In the genomic region with DNA sequence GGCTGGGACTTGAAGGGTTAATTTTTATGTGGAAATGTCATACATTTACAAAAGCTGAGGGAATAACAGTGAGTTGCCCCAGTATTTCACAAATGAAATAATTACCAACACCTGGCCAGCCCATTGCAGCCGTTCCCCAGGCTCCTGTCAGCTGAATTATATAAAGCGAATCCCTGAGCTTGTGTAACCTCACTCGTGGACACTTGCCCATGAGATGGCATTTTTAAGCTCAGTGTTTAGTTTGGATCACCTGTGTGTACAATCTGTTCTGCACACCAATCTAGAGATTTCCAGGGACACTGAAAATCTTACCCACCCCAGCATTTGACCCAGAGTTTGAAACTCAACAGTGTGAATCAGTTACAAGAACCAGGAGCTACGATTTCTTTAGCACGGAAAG, we compare ENCODE assay signal across 20 mouse cellular contexts. TPM values are rescaled to one million over a fixed set of nuclear protein-coding genes. Genes with fewer than 3 reads are reported as not detected.
DNase-seq lines count a peak whose midpoint lies in the region; ATAC-seq and TF ChIP-seq lines count a peak whose summit lies in the region.
"Had no signal": no experiment of that assay in that cellular context is flagged by ENCODE, and none has a peak within 500 bp of the region (broad histone marks: within the 10 kb centered on the region; RNA-seq: fewer than 3 reads in every experiment).

No protein-coding gene starts in this region.

- no peaks in the 10 kb centered on the region for H3K36me3 ChIP-seq in embryonic facial prominence, embryonic 11.5 days (replicated peaks; ENCODE audit: control insufficient read depth, insufficient read depth, low read depth, low read length)
- H3K36me3 ChIP-seq in embryonic facial prominence, embryonic 10.5 days (replicated peaks) = peaks cover 14% of the 10 kb centered on the region
- H3K36me3 ChIP-seq in liver, adult 2 months (ENCODE audit: control insufficient read depth, insufficient read depth, low read length) = peaks cover 2% of the 10 kb centered on the region; the same call in 1 of the 2 replicates
- no peaks in the 10 kb centered on the region for H3K36me3 ChIP-seq in liver, embryonic 11.5 days (ENCODE audit: control insufficient read depth, insufficient read depth, low read length)
- peaks cover 5% of the 10 kb centered on the region; the same call in 1 of the 2 replicates for H3K36me3 ChIP-seq in embryonic facial prominence, embryonic 13.5 days
- H3K36me3 ChIP-seq: hindbrain, embryonic 15.5 days had no signal

- H3K4me3 ChIP-seq in embryonic facial prominence, embryonic 11.5 days (ENCODE audit: low read depth, low read length) = no peak overlapping the region
- no peak overlapping the region for H3K4me3 ChIP-seq in embryonic facial prominence, embryonic 10.5 days
- no peak overlapping the region for H3K4me3 ChIP-seq in liver, adult 2 months (ENCODE audit: insufficient read depth, low read depth, low read length)
- H3K4me3 ChIP-seq in liver, embryonic 11.5 days (ENCODE audit: low read depth, low read length) = no peak overlapping the region
- no peak overlapping the region for H3K4me3 ChIP-seq in embryonic facial prominence, embryonic 13.5 days
- H3K4me3 ChIP-seq in left cerebral cortex, adult 2 months = no peak overlapping the region
- H3K4me3 ChIP-seq: erythroblast, embryonic 14.5 days; forebrain, embryonic 15.5 days; hindbrain, embryonic 15.5 days; limb, embryonic 15.5 days; megakaryocyte, embryonic 14.5 days; stomach, embryonic 15.5 days had no signal

- whole genome bisulfite sequencing in embryonic facial prominence, embryonic 11.5 days = 45% methylated on average over 5 of the region's 5 CpGs
- 55% methylated on average over 5 of the region's 5 CpGs for WGBS in embryonic facial prominence, embryonic 10.5 days
- WGBS in liver, adult 2 months = 28% methylated on average over 5 of the region's 5 CpGs
- 79% methylated on average over 5 of the region's 5 CpGs for WGBS in liver, embryonic 11.5 days
- 25% methylated on average over 5 of the region's 5 CpGs for WGBS in embryonic facial prominence, embryonic 13.5 days

- no peak overlapping the region for H3K4me2 ChIP-seq in embryonic facial prominence, embryonic 11.5 days (ENCODE audit: low read depth, low read length)
- H3K4me2 ChIP-seq in liver, embryonic 11.5 days = no peak overlapping the region
- 0 out of 2 replicates have a peak overlapping the region, but pooled peaks have one; percentile 3 for H3K4me2 ChIP-seq in embryonic facial prominence, embryonic 13.5 days
- H3K4me2 ChIP-seq: forebrain, embryonic 15.5 days; heart, embryonic 11.5 days; hindbrain, embryonic 15.5 days; limb, embryonic 15.5 days; stomach, embryonic 15.5 days had no signal

- DNase-seq in embryonic facial prominence, embryonic 11.5 days (ENCODE audit: low spot score) = peak; percentile 52
- no peak for DNase-seq in embryonic facial prominence, embryonic 10.5 days (ENCODE audit: low spot score)
- DNase-seq in liver, adult 2 months (ENCODE audit: extremely low read depth, low read depth, low spot score) = peak; percentile 88
- no peak for DNase-seq in liver, embryonic 11.5 days (ENCODE audit: low spot score)
- peak; percentile 69 for DNase-seq in brain, adult 2 months (ENCODE audit: low read depth, low spot score)
- no peak for DNase-seq in left cerebral cortex, adult 2 months (ENCODE audit: extremely low spot score in 1 of 2, low spot score in 2 of 2)
- DNase-seq in embryo, embryonic 11 days = no peak
- DNase-seq: adrenal gland, postnatal 36 days; gastrocnemius, postnatal 10 days; kidney, postnatal 10 days; spleen, adult 18-20 months had no signal

- no peak for ATAC-seq in embryonic facial prominence, embryonic 11.5 days (replicated peaks; ENCODE audit: insufficient number of reproducible peaks, low FRiP score, low TSS enrichment, low read depth)
- no peak for ATAC-seq in liver, embryonic 11.5 days (replicated peaks; ENCODE audit: low FRiP score)
- no peak for ATAC-seq in embryonic facial prominence, embryonic 13.5 days (ENCODE audit: insufficient number of reproducible peaks, insufficient read depth, low FRiP score, low TSS enrichment, low read depth)
- ATAC-seq: forebrain, embryonic 15.5 days; intestine, postnatal 0 days had no signal

- intact Hi-C loops in left cerebral cortex, adult 2 months (cut with DNase I) = no loop called here

- TF ChIP-seq CTCF in liver, adult 2 months (IDR thresholded peaks at IDR 0.05; ENCODE audit: low read depth, low read length) = no peak
- no peak for TF ChIP-seq CTCF in left cerebral cortex, adult 2 months (IDR thresholded peaks at IDR 0.05)

- no peak for TF ChIP-seq POLR2A in liver, adult 2 months (IDR thresholded peaks at IDR 0.05; ENCODE audit: extremely low read depth, insufficient read depth, low read length)

- no peaks in the 10 kb centered on the region for H3K79me2 ChIP-seq in liver, adult 2 months (ENCODE audit: control insufficient read depth, insufficient read depth, low read length)

- no peaks in the 10 kb centered on the region for H3K9me3 ChIP-seq in embryonic facial prominence, embryonic 11.5 days (replicated peaks; ENCODE audit: control insufficient read depth, low read length)
- no peaks in the 10 kb centered on the region for H3K9me3 ChIP-seq in embryonic facial prominence, embryonic 10.5 days
- no peaks in the 10 kb centered on the region for H3K9me3 ChIP-seq in liver, embryonic 11.5 days (ENCODE audit: control insufficient read depth, low read length)
- no peaks in the 10 kb centered on the region for H3K9me3 ChIP-seq in embryonic facial prominence, embryonic 13.5 days
- H3K9me3 ChIP-seq: forebrain, embryonic 15.5 days; hindbrain, embryonic 15.5 days; limb, embryonic 15.5 days; stomach, embryonic 15.5 days had no signal

- H3K4me1 ChIP-seq in embryonic facial prominence, embryonic 11.5 days (ENCODE audit: control insufficient read depth, insufficient read depth, low read length) = no peaks in the 10 kb centered on the region
- H3K4me1 ChIP-seq in embryonic facial prominence, embryonic 10.5 days = peaks cover 22% of the 10 kb centered on the region
- peaks cover 6% of the 10 kb centered on the region; the same call in 1 of the 2 replicates for H3K4me1 ChIP-seq in liver, adult 2 months (ENCODE audit: control insufficient read depth, insufficient read depth, low read length)
- peaks cover 17% of the 10 kb centered on the region for H3K4me1 ChIP-seq in liver, embryonic 11.5 days (replicated peaks; ENCODE audit: control insufficient read depth, insufficient read depth, low read length)
- H3K4me1 ChIP-seq in embryonic facial prominence, embryonic 13.5 days = peaks cover 13% of the 10 kb centered on the region

- no peaks in the 10 kb centered on the region for H3K27me3 ChIP-seq in embryonic facial prominence, embryonic 11.5 days (ENCODE audit: control insufficient read depth, insufficient read depth, low read length)
- H3K27me3 ChIP-seq in embryonic facial prominence, embryonic 10.5 days (replicated peaks; ENCODE audit: low read depth, poor library complexity, severe bottlenecking) = no peaks in the 10 kb centered on the region
- no peaks in the 10 kb centered on the region for H3K27me3 ChIP-seq in liver, adult 2 months (ENCODE audit: control insufficient read depth, insufficient read depth, low read length)
- no peaks in the 10 kb centered on the region for H3K27me3 ChIP-seq in liver, embryonic 11.5 days (replicated peaks; ENCODE audit: control insufficient read depth, insufficient read depth, low read length)
- no peaks in the 10 kb centered on the region for H3K27me3 ChIP-seq in embryonic facial prominence, embryonic 13.5 days
- H3K27me3 ChIP-seq: forebrain, embryonic 15.5 days; hindbrain, embryonic 15.5 days; limb, embryonic 15.5 days; stomach, embryonic 15.5 days had no signal

- no peak overlapping the region for H3K9ac ChIP-seq in embryonic facial prominence, embryonic 11.5 days (replicated peaks; ENCODE audit: low read length)
- H3K9ac ChIP-seq in liver, adult 2 months (ENCODE audit: low read depth, low read length) = no peak overlapping the region
- H3K9ac ChIP-seq in liver, embryonic 11.5 days (ENCODE audit: low read depth, low read length) = no peak overlapping the region
- H3K9ac ChIP-seq in embryonic facial prominence, embryonic 13.5 days = no peak overlapping the region
- H3K9ac ChIP-seq: forebrain, embryonic 15.5 days; hindbrain, embryonic 15.5 days; limb, embryonic 15.5 days; stomach, embryonic 15.5 days had no signal

- H3K27ac ChIP-seq in embryonic facial prominence, embryonic 11.5 days (replicated peaks; ENCODE audit: low read depth, low read length) = no peak overlapping the region
- no peak overlapping the region for H3K27ac ChIP-seq in embryonic facial prominence, embryonic 10.5 days (replicated peaks)
- peak overlapping the region; percentile 78 for H3K27ac ChIP-seq in liver, adult 2 months (replicated peaks; ENCODE audit: insufficient read depth, low read depth, low read length)
- no peak overlapping the region for H3K27ac ChIP-seq in liver, embryonic 11.5 days (ENCODE audit: low read depth, low read length)
- peak overlapping the region; percentile 40; the same call in 1 of the 2 replicates for H3K27ac ChIP-seq in embryonic facial prominence, embryonic 13.5 days
- no peak overlapping the region for H3K27ac ChIP-seq in left cerebral cortex, adult 2 months
- H3K27ac ChIP-seq: forebrain, embryonic 15.5 days; hindbrain, embryonic 15.5 days; limb, embryonic 15.5 days; stomach, embryonic 15.5 days had no signal

RNA-seq across cellular contexts. Expression of gene Hnrnpll, which starts 40.0 kb away (rescaled TPM):
- polyA plus RNA-seq in embryonic facial prominence, embryonic 11.5 days (2014; fragmentation: Nextera tagmentation; extraction: Ambion mirVana) = 114 and 127 TPM in 2 replicates
- polyA plus RNA-seq in embryonic facial prominence, embryonic 10.5 days (2016; fragmentation: Nextera tagmentation; extraction: Ambion mirVana) = 83.4 and 85.8 TPM in 2 replicates
- total RNA-seq in liver, adult 2 months (2014; rRNA removed) = 26.1 and 27.2 TPM in 2 replicates
- 7.7 and 7.9 TPM in 2 replicates for polyA plus RNA-seq in liver, adult 2 months (2012; rRNA removed)
- polyA plus RNA-seq in liver, embryonic 11.5 days (2014; fragmentation: Nextera tagmentation; extraction: Ambion mirVana) = 57.2 and 65.9 TPM in 2 replicates
- polyA plus RNA-seq in embryonic facial prominence, embryonic 13.5 days (2015; fragmentation: Nextera tagmentation; extraction: Ambion mirVana) = 70.0 and 71.3 TPM in 2 replicates
- 10 to 100 TPM; 64.0 to 66.9 TPM for total RNA-seq in left cerebral cortex, adult 2 months (2021)

Comparison
In these comparisons a context has a peak if more than half of its experiments do, and no peak if none do; other contexts are left out.
1. DNase-seq: peak in embryonic facial prominence, embryonic 11.5 days (single experiment), liver, adult 2 months (single experiment) and brain, adult 2 months (single experiment); none in embryonic facial prominence, embryonic 10.5 days (single experiment), liver, embryonic 11.5 days (single experiment), left cerebral cortex, adult 2 months (0 of 2) and embryo, embryonic 11 days (single experiment).
2. H3K27ac ChIP-seq: peak in liver, adult 2 months (single experiment) and embryonic facial prominence, embryonic 13.5 days (single experiment); none in embryonic facial prominence, embryonic 11.5 days (single experiment), embryonic facial prominence, embryonic 10.5 days (single experiment), liver, embryonic 11.5 days (single experiment) and left cerebral cortex, adult 2 months (single experiment).